Mouse (Mus musculus): ENCODE measurements around the gene Gsta1.
"Not testable (repeated sequence)": the region's sequence is repeated elsewhere in the genome, so short reads cannot be mapped to it uniquely, and the experiment has no call there.

DNA sequence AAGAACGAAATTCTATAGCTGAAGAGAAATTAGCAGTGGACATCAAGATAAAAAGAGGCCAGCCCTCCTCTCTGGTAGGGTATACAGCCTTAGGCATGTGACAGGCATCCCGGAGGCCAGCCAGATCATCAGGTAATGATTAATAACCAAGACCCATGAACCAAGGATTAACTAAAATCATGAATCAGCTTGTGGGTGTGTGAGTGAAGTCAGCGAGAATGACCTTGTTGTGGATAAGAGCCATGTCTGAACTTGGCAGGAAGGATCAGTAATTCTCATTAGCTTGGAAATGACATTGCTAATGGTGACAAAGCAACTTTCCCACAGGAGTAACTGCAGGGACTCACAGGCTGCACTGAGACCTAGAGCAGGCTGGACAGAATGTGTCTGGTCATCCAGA, 798 bp upstream of the Gsta1 start:
- TF ChIP-seq ZKSCAN1 (IDR thresholded peaks at IDR 0.05; ENCODE audit: low read depth, low read length); CTCF (IDR thresholded peaks at IDR 0.05 in 2 of 3, conservative IDR thresholded peaks at IDR 0.05 in 1 of 3; ENCODE audit: control insufficient read depth in 1 of 3, insufficient read depth in 1 of 3, low read depth in 2 of 3, low read length in 3 of 3, poor library complexity in 1 of 3, severe bottlenecking in 1 of 3); POLR2A (IDR thresholded peaks at IDR 0.05; ENCODE audit: control insufficient read depth in 1 of 2, insufficient read depth in 1 of 2, low read depth in 1 of 2, low read length in 2 of 2, poor library complexity in 1 of 2); MAX (IDR thresholded peaks at IDR 0.05; ENCODE audit: low read length): not testable (repeated sequence)

Measured in MEL (cell line).